Mouse (Mus musculus) heart, embryonic 13.5 days (tissue): Measurements from ENCODE around the gene Pfn4. TPM values are rescaled to one million over a fixed set of nuclear protein-coding genes. Genes with fewer than 3 reads are reported as not detected.
A peak's percentile ranks its signal among the peaks of the same experiment; 100 is the strongest.
"Not testable (repeated sequence)": the region's sequence is repeated elsewhere in the genome, so short reads cannot be mapped to it uniquely, and the experiment has no call there.

Source experiments
- ATAC-seq: fragments of 200-750 bp; cut with Nextera tagmentation; 2 replicates; pipeline ENCODE4 v1.8.0; 2017; ENCODE audit warnings: moderate TSS enrichment; ENCODE audit not compliant: insufficient number of reproducible peaks, low FRiP score, low TSS enrichment; ENCODE audit errors: extremely low read depth
- H3K27ac ChIP-seq: fragments of 300-500 bp; sonication (generic); replicated peaks from 2 replicates; pipeline ENCODE4 v1.5.1; 2015; ENCODE audit warnings: moderate library complexity, mild to moderate bottlenecking, inconsistent platforms
- H3K27me3 ChIP-seq: fragments of 300-500 bp; sonication (generic); replicated peaks from 2 replicates; pipeline ENCODE4 v1.6.1; 2015; ENCODE audit warnings: mild to moderate bottlenecking, inconsistent platforms
- H3K36me3 ChIP-seq: fragments of 300-500 bp; sonication (generic); 2 replicates; pipeline ENCODE4 v1.6.1; 2015; ENCODE audit warnings: mild to moderate bottlenecking, inconsistent platforms
- H3K4me1 ChIP-seq: fragments of 300-500 bp; sonication (generic); 2 replicates; pipeline ENCODE4 v1.6.1; 2015; ENCODE audit warnings: inconsistent platforms
- H3K4me2 ChIP-seq: fragments of 300-500 bp; sonication (generic); 2 replicates; pipeline ENCODE4 v1.6.1; 2015; ENCODE audit warnings: inconsistent platforms, mild to moderate bottlenecking, moderate library complexity
- H3K4me3 ChIP-seq: fragments of 300-500 bp; sonication (generic); 2 replicates; pipeline ENCODE4 v1.5.1; 2015; ENCODE audit warnings: moderate library complexity, mild to moderate bottlenecking, inconsistent platforms
- H3K9ac ChIP-seq: fragments of 300-500 bp; sonication (generic); 2 replicates; pipeline ENCODE4 v1.6.1; 2015; ENCODE audit warnings: inconsistent platforms, mild to moderate bottlenecking, moderate library complexity
- H3K9me3 ChIP-seq: fragments of 300-500 bp; sonication (generic); 2 replicates; pipeline ENCODE4 v1.6.1; 2016; ENCODE audit warnings: inconsistent platforms
- WGBS: fragments of 180-500 bp; shearing (Covaris S2); methylation state at CpG from one replicate; pipeline ENCODE4 v1.1.7; 2015; ENCODE audit warnings: mixed read lengths; 5-methylcytosine and 5-hydroxymethylcytosine counted together
- polyA plus RNA-seq: library from polyadenylated mRNA; unstranded; fragments of >200 nt; fragmentation: Nextera tagmentation; extraction: Ambion mirVana; gene quantifications from 2 replicates; pipeline ENCODE4 v1.2.1, GENCODE M21; 2015

Gene Pfn4
- polyA plus RNA-seq, 1 experiment from 2014 or later = 1.5 TPM

GRCm38 (mm10) chr12:4793718-4794117 is 24.9 kb downstream of the Pfn4 start:
- Histone ChIP-seq H3K4me1 (no peaks in the 10 kb centered on the region), H3K4me3 (no peak overlapping the region), H3K9ac (no peak overlapping the region), H3K27ac (no peak overlapping the region), H3K4me2 (no peak overlapping the region), H3K36me3 (no peaks in the 10 kb centered on the region), H3K27me3 (no peaks in the 10 kb centered on the region), H3K9me3 (no peaks in the 10 kb centered on the region)
- 70% methylated on average over 1 of the region's 1 CpGs for WGBS
- ATAC-seq = no peak

DNA sequence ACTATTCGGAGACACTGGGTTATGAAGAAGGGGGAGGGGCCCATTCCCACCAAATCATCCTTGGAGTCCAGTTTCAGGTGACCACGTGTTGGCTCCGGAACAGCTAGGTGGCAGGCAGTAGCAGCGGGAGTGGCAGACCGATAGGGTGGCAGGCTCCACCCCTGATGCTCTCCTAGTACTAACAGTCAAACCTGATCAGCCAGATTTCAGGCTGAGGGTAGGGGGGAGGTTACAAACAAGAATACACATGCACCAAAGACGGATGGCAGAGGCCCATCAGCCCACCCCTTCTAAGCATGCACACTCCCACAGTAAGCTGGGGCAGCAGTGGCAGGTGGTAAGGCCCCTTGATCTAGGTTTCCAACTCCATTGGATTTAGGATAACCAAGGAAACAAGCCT is 28.6 kb downstream of the Pfn4 start:
- WGBS = 68% methylated on average over 6 of the region's 6 CpGs
- ATAC-seq = not testable (repeated sequence)

DNA sequence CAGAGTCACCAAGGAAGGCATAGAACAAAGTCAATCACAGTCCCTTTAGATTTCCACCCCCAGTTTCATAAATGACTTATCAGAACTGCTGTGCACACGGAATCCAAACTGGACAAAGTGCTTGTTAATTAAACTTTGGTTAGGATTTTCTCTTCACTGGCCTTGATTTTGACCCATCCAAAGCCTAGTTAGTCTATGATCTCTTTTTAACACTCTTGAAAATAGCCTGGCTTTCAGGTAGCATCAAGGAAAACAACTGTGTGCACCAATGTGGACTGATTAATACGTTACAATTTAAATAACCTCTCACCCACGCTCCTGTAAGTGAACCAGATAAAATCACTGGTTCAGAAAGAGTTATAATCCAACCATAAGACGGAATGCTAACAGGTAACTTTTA is 42.2 kb downstream of the Pfn4 start:
- H3K9me3 ChIP-seq = peaks cover 7% of the 10 kb centered on the region
- H3K27me3 ChIP-seq = no peaks in the 10 kb centered on the region
- ATAC-seq = no peak
- H3K4me1 ChIP-seq = no peaks in the 10 kb centered on the region
- no peak overlapping the region for H3K4me2 ChIP-seq
- whole genome bisulfite sequencing = 64% methylated on average over 4 of the region's 4 CpGs
- no peak overlapping the region for H3K9ac ChIP-seq
- H3K36me3 ChIP-seq = no peaks in the 10 kb centered on the region
- no peak overlapping the region for H3K27ac ChIP-seq
- no peak overlapping the region for H3K4me3 ChIP-seq

More for the DNA sequence above, 28.6 kb downstream of the Pfn4 start:
- H3K4me2 ChIP-seq, H3K4me1 ChIP-seq, H3K4me3 ChIP-seq, H3K36me3 ChIP-seq, H3K27me3 ChIP-seq, H3K27ac ChIP-seq, H3K9ac ChIP-seq: not testable (repeated sequence)
- H3K9me3 ChIP-seq = peaks cover 11% of the 10 kb centered on the region; the same call in 1 of the 2 replicates

GRCm38 (mm10) chr12:4811705-4812104 is 42.9 kb downstream of the Pfn4 start:
- Histone ChIP-seq H3K4me3 (no peak overlapping the region), H3K4me1 (peaks cover 6% of the 10 kb centered on the region), H3K36me3 (no peaks in the 10 kb centered on the region), H3K9ac (no peak overlapping the region), H3K4me2 (no peak overlapping the region), H3K9me3 (peaks cover 7% of the 10 kb centered on the region), H3K27ac (no peak overlapping the region), H3K27me3 (no peaks in the 10 kb centered on the region)
- ATAC-seq = no peak
- 51% methylated on average over 3 of the region's 3 CpGs for WGBS

DNA sequence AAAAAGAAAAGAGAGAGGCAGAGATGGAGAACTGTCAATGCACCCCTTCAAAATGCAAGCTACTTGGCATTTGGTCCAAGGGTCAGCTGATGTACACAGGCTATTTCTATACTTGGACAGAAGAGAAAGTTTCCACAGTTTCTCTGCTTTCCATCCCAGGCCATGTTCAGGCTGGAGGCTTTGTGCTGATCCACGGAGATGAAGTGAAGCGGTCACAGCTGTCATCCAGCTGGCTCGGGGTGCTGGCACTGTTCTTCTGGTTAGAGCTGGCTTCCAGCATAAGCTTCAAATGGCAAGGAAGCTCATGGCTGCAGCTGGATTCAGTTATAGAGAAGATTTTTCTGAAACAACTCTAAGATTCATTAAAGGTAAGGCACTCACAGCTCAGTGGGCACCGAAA is 44.8 kb downstream of the Pfn4 start:
- Histone ChIP-seq H3K4me1 (peaks cover 16% of the 10 kb centered on the region), H3K4me2 (no peak overlapping the region), H3K36me3 (no peaks in the 10 kb centered on the region), H3K9ac (no peak overlapping the region), H3K4me3 (no peak overlapping the region), H3K9me3 (peaks cover 7% of the 10 kb centered on the region), H3K27me3 (no peaks in the 10 kb centered on the region), H3K27ac (no peak overlapping the region)
- ATAC-seq = no peak
- WGBS = 83% methylated on average over 4 of the region's 4 CpGs

DNA sequence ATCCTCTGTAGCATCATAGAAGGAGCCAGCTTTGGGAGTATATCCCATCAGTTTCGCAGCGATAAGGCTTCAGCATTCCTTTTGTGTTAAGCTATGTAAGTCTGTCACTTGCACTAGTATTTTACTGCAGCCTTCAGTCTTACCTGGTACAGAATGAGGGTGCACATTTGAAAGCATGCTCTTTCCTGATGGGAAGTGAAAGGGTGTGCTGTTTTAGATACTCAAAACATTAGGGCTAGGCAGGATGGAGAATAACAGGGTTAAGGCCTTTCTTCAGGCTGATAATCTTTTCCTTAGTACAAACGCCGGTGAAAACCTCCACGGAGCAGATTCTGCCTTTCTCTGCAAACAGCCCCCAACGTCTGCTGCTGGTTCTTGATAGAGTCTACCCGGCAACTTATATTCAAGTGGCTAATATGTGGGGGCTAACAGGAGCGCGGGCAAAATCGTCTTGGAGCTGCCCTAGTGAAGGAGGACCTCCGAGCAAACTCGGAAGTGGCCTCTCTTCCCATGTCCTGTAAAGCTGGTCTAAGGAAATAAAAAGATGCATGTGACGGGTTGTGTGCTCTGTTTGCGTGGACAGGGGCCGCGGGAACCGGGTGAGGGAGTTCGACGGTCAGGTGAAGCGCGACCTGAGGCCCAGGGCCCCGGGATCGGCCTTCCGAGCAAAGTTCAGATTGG is 48.0 kb downstream of the Pfn4 start:
- H3K27ac ChIP-seq = peak overlapping the region; percentile 92
- peak overlapping the region; percentile 85 for H3K4me2 ChIP-seq
- no peaks in the 10 kb centered on the region for H3K27me3 ChIP-seq
- peak overlapping the region; percentile 89 for H3K9ac ChIP-seq
- H3K36me3 ChIP-seq = peaks cover 18% of the 10 kb centered on the region
- 7% methylated on average over 24 of the region's 24 CpGs for WGBS
- no peak for ATAC-seq
- peaks cover 21% of the 10 kb centered on the region for H3K4me1 ChIP-seq
- peak overlapping the region; percentile 89 for H3K4me3 ChIP-seq
- no peaks in the 10 kb centered on the region for H3K9me3 ChIP-seq

DNA sequence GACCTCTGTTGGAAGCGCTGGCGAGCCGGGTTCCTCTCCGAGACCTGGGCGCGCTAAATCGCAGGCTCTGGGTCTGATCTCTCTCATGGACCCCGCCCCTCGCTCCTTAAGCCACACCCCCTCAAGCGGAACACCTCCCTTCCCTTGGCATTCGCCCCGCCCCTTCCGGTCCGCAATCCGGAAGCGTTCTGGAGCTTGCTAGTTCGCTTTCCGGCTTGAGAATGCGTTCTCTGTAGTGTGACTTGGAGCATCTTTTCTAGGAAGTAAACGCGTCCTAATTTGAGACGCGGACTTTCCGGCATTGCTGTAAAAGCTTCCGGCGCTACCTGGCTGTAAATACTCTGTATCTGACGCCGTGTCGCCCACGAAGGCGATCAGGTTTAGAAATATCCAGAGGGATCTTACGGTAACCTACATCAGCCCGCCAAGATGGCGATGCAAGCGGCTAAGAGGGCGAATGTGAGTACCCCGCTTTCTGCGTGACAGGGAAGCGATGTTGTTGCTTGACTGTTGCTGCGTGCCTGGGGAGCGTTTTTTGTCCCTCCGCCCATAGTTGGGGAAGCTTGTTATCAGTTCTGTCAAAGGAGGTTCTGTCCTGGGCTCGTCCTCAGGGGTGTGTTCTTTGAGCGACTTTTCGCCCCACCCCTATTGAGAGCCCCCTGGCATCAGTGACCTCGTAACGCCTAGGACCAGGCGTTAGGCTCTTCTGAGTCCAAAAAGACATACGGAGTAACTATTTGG is 48.7 kb downstream of the Pfn4 start, which contains the start of gene Sf3b6:
Gene Sf3b6, plus strand, starts transcription at position 184 of the 741 bp plus-strand sequence.
- H3K36me3 ChIP-seq = peaks cover 25% of the 10 kb centered on the region
- WGBS = under 1% methylated on average over 49 of the region's 49 CpGs
- H3K9me3 ChIP-seq = no peaks in the 10 kb centered on the region
- H3K4me1 ChIP-seq = peaks cover 21% of the 10 kb centered on the region
- H3K27ac ChIP-seq = peak within 1 kb of the TSS; percentile 92
- H3K9ac ChIP-seq = peak within 1 kb of the TSS; percentile 89
- H3K4me2 ChIP-seq = peak within 1 kb of the TSS; percentile 89
- ATAC-seq = peak; percentile 96
- no peaks in the 10 kb centered on the region for H3K27me3 ChIP-seq
- H3K4me3 ChIP-seq = peak within 1 kb of the TSS; percentile 89

DNA sequence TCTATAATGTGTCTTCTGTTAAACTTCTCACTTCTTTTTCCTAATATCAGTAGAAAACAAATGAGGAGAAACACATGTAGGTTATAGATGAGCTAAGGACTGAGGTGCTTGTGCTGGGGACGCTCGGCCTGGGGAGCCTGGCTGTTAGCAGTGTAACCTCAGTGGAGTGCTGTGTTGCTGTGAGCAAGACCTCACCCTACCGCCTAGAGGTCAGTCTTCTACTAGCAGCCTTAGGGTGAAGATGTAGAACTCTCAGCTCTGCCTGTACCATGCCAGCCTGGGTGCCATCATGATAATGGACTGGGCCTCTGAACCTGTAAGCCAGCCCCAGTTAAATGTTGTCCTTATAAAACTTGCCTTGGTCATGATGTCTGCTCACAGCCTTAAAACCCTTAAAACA is 58.4 kb downstream of the Pfn4 start:
- no peak overlapping the region for H3K4me3 ChIP-seq
- no peak overlapping the region for H3K27ac ChIP-seq
- no peak overlapping the region for H3K4me2 ChIP-seq
- no peaks in the 10 kb centered on the region for H3K27me3 ChIP-seq
- no peak overlapping the region for H3K9ac ChIP-seq
- 75% methylated on average over 3 of the region's 3 CpGs for WGBS
- H3K36me3 ChIP-seq = peaks cover 84% of the 10 kb centered on the region
- ATAC-seq = no peak
- H3K4me1 ChIP-seq = no peaks in the 10 kb centered on the region
- H3K9me3 ChIP-seq = no peaks in the 10 kb centered on the region

Other genes with a start within 250 kb of the Pfn4 start
- 27.9 and 35.1 TPM in 2 replicates for gene Itsn2, start 176.4 kb upstream of the Pfn4 start, polyA plus RNA-seq
- gene Gm3625, start 176.1 kb upstream of the Pfn4 start, polyA plus RNA-seq = not detected in 2 replicates
- 0.13 TPM in 1 of 2 replicates, not detected in the other for gene Fam228a, start 30.6 kb upstream of the Pfn4 start, polyA plus RNA-seq
- gene Fam228b, start 245 bp downstream of the Pfn4 start, polyA plus RNA-seq = 2.8 TPM in 2 replicates
- gene Sf3b6, start 48.5 kb downstream of the Pfn4 start, polyA plus RNA-seq = 96.1 and 117 TPM in 2 replicates
- 8.8 and 9.2 TPM in 2 replicates for gene Fkbp1b, start 72.6 kb downstream of the Pfn4 start, polyA plus RNA-seq
- gene Wdcp, start 74.3 kb downstream of the Pfn4 start, polyA plus RNA-seq = 14.7 and 17.0 TPM in 2 replicates
- gene Mfsd2b, start 105.3 kb downstream of the Pfn4 start, polyA plus RNA-seq = 3.3 and 4.4 TPM in 2 replicates
- 25.8 and 30.2 TPM in 2 replicates for gene Ubxn2a, start 138.7 kb downstream of the Pfn4 start, polyA plus RNA-seq
- gene Atad2b, start 148.3 kb downstream of the Pfn4 start, polyA plus RNA-seq = 6.1 and 6.4 TPM in 2 replicates